Mouse (Mus musculus): Measurements from ENCODE around the gene Slain1.

GRCm38 (mm10) chr14:103649896-103650334 lies at the start of gene Slain1:
- TF ChIP-seq EP300 (IDR thresholded peaks at IDR 0.05; ENCODE audit: low read depth) (no peak), CTCF (IDR thresholded peaks at IDR 0.05; ENCODE audit: low read depth) (no peak)
